Mouse (Mus musculus) forebrain, embryonic 15.5 days (tissue): ENCODE results near the gene Fkbp10. TPM values are rescaled to one million over a fixed set of nuclear protein-coding genes. Genes with fewer than 3 reads are reported as not detected.

ENCODE experiments used
- ATAC-seq: fragments of 200-750 bp; cut with Nextera tagmentation; replicated peaks from 2 replicates; pipeline ENCODE4 v1.8.0; 2017; ENCODE audit warnings: mild to moderate bottlenecking, moderate TSS enrichment, moderate library complexity
- H3K27ac ChIP-seq: fragments of 300-500 bp; sonication (generic); replicated peaks from 2 replicates; pipeline ENCODE4 v1.5.1; 2015; ENCODE audit warnings: mild to moderate bottlenecking, inconsistent platforms
- H3K27me3 ChIP-seq: fragments of 300-500 bp; sonication (generic); 2 replicates; pipeline ENCODE4 v1.6.1; 2015; ENCODE audit warnings: inconsistent platforms
- H3K36me3 ChIP-seq: fragments of 300-500 bp; sonication (generic); 2 replicates; pipeline ENCODE4 v1.6.1; 2015; ENCODE audit warnings: mild to moderate bottlenecking, inconsistent platforms
- H3K4me1 ChIP-seq: fragments of 300-500 bp; sonication (generic); 2 replicates; pipeline ENCODE4 v1.6.1; 2015; ENCODE audit warnings: inconsistent platforms
- H3K4me2 ChIP-seq: fragments of 300-500 bp; sonication (generic); replicated peaks from 2 replicates; pipeline ENCODE4 v1.6.1; 2015; ENCODE audit warnings: mild to moderate bottlenecking, inconsistent platforms
- H3K4me3 ChIP-seq: fragments of 300-500 bp; sonication (generic); 2 replicates; pipeline ENCODE4 v1.5.1; 2015; ENCODE audit warnings: mild to moderate bottlenecking, inconsistent platforms
- H3K9ac ChIP-seq: fragments of 300-500 bp; sonication (generic); replicated peaks from 2 replicates; pipeline ENCODE4 v1.6.1; 2015; ENCODE audit warnings: mild to moderate bottlenecking, inconsistent platforms
- H3K9me3 ChIP-seq: fragments of 300-500 bp; sonication (generic); 2 replicates; pipeline ENCODE4 v1.6.1; 2016; ENCODE audit warnings: inconsistent platforms
- WGBS: fragments of 180-500 bp; shearing (Covaris S2); methylation state at CpG from one replicate; pipeline ENCODE4 v1.1.7; 2015; ENCODE audit warnings: mixed read lengths; 5-methylcytosine and 5-hydroxymethylcytosine counted together
- polyA plus RNA-seq: library from polyadenylated mRNA; unstranded; fragments of >200 nt; fragmentation: Nextera tagmentation; extraction: Ambion mirVana; gene quantifications from 2 replicates; pipeline ENCODE4 v1.2.1, GENCODE M21; 2015

The Fkbp10 gene
- polyA plus RNA-seq, 1 experiment from 2014 or later: 17.3 TPM

GRCm38 (mm10) chr11:100386586-100386985, 28.9 kb upstream of the Fkbp10 start:
- no peak for ATAC-seq
- H3K27me3 ChIP-seq: no peaks in the 10 kb centered on the region
- H3K9me3 ChIP-seq: no peaks in the 10 kb centered on the region
- no peak overlapping the region for H3K4me2 ChIP-seq
- H3K4me3 ChIP-seq: no peak overlapping the region
- peaks cover 5% of the 10 kb centered on the region for H3K4me1 ChIP-seq
- H3K36me3 ChIP-seq: peaks cover 33% of the 10 kb centered on the region
- 51% methylated on average over 5 of the region's 5 CpGs for WGBS
- no peak overlapping the region for H3K27ac ChIP-seq
- no peak overlapping the region for H3K9ac ChIP-seq

- ATAC-seq: no peak
- H3K9me3 ChIP-seq: no peaks in the 10 kb centered on the region
- H3K4me1 ChIP-seq: peaks cover 5% of the 10 kb centered on the region
- H3K27ac ChIP-seq: no peak overlapping the region
- no peak overlapping the region for H3K9ac ChIP-seq
- H3K27me3 ChIP-seq: no peaks in the 10 kb centered on the region
- no peak overlapping the region for H3K4me2 ChIP-seq
- WGBS: 88% methylated on average over 6 of the region's 6 CpGs
- no peak overlapping the region for H3K4me3 ChIP-seq
- peaks cover 29% of the 10 kb centered on the region for H3K36me3 ChIP-seq
Observed at GRCm38 (mm10) chr11:100387111-100387510, 28.4 kb upstream of the Fkbp10 start.

DNA sequence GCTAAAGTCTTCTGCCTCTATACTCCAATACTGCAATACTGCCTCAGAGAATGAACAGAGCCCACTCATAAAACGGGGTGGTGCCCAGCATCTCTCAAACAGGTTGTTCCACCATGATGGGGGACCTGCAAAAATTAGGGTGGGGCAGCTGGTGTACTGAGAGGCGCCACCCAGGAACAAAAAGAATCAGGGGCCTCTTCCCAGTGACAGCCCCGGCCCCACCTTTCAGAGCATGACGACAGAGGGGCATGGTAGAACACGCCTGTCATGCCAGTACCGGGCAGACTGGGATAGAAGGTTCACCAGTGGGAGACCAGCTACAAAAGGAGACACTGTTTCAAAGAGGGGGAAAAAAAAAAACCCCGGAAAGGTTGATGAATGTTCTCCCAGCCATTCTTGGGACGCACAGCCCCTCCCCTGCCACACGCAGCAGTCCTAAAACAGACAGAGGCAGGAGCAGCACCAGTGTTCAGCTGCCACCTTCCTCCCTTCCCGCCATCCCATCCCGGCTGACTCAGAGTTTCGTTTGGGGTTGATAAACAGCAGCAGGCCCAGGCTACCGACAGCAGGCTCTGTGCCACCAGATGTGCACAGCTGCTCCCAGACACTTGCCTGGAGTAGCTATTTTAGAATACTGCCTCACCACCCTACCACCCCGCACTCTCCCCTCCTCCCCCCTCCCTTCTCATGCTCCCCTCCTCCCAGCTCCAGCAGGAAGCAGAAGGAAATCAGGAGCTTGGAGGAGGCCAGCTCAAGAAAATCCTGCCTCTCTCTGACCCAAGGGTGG, 27.7 kb upstream of the Fkbp10 start:
- Histone ChIP-seq H3K27me3 (no peaks in the 10 kb centered on the region), H3K4me2 (no peak overlapping the region), H3K4me3 (no peak overlapping the region), H3K36me3 (peaks cover 25% of the 10 kb centered on the region; the same call in 1 of the 2 replicates), H3K9ac (no peak overlapping the region), H3K4me1 (peaks cover 5% of the 10 kb centered on the region), H3K9me3 (no peaks in the 10 kb centered on the region), H3K27ac (no peak overlapping the region)
- no peak for ATAC-seq
- 64% methylated on average over 14 of the region's 14 CpGs for WGBS

DNA sequence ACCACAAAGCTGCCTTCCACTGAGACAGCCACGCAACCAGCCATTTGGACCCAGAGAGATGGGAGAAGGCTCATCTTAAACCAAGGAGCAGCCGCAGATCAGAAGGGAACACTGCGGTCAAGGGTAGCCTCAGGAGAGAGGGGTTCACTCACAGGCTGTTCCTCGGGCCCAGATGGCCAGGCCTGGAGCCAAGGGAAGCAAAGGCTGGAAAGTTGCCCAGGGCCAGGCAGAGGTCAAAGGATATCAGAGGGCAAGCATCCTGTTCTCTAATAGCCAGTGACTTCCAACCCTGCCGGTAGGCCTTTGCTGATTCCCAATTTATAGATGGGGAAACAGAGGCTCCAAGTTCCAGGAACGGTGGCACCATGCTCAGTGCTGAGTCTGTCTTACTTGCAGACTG, 26.9 kb upstream of the Fkbp10 start:
- Histone ChIP-seq H3K27ac (no peak overlapping the region), H3K27me3 (no peaks in the 10 kb centered on the region), H3K4me1 (peaks cover 5% of the 10 kb centered on the region), H3K9ac (no peak overlapping the region), H3K4me3 (no peak overlapping the region), H3K36me3 (peaks cover 19% of the 10 kb centered on the region; the same call in 1 of the 2 replicates), H3K9me3 (no peaks in the 10 kb centered on the region), H3K4me2 (no peak overlapping the region)
- 82% methylated on average over 6 of the region's 6 CpGs for WGBS
- no peak for ATAC-seq

- Histone ChIP-seq H3K9me3 (no peaks in the 10 kb centered on the region), H3K27ac (no peak overlapping the region), H3K36me3 (0 out of 2 replicates have a peak, but pooled peaks cover 8% of the 10 kb centered on the region), H3K4me2 (no peak overlapping the region), H3K4me1 (peaks cover 9% of the 10 kb centered on the region), H3K9ac (no peak overlapping the region), H3K27me3 (peaks cover 3% of the 10 kb centered on the region; the same call in 1 of the 2 replicates), H3K4me3 (no peak overlapping the region)
- WGBS: 51% methylated on average over 8 of the region's 8 CpGs
- ATAC-seq: no peak
Observed at GRCm38 (mm10) chr11:100389931-100390445, 25.5 kb upstream of the Fkbp10 start.

DNA sequence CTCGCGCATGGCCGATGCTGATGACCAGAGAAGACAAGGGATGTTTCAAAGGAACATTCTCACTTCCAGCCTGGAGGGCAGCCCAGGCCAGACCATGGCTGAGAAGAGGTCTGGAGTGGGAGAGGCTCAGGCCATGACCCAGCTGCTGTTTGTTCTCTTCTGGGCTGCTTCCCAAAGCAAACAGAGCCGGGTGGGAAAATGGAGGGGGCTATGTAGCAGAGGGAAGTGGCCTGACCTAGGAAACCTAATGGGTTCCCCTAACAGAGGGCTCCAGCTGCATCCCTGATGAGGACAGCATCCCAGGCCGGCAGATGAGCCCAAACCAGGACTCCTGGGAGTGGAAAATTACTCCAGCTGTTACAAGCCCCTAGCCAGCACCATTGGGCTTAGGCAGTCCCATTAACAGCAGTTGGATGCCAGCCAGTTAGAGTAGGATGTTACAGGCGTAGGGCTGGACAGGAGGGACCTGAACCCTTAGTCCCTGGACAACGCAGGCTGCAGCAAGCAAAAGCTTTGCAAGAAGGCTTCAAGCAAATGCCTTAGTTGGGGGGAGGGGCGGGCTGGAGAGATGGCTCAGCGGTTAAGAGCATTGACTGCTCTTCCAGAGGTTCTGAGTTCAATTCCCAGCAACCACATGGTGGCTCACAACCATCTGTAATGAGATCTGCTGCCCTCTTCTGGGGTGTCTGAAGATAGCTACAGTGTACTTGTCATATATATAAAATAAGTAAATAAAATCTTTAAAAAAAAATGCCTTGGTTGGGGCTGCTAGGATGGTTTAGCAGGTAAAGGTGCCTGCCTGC, 24.2 kb upstream of the Fkbp10 start:
- no peak overlapping the region for H3K4me2 ChIP-seq
- peaks cover 9% of the 10 kb centered on the region; the same call in 1 of the 2 replicates for H3K27me3 ChIP-seq
- H3K36me3 ChIP-seq: no peaks in the 10 kb centered on the region
- no peak; the same call in 1 of the 2 replicates for ATAC-seq
- H3K9ac ChIP-seq: no peak overlapping the region
- H3K9me3 ChIP-seq: no peaks in the 10 kb centered on the region
- WGBS: 71% methylated on average over 9 of the region's 9 CpGs
- H3K4me3 ChIP-seq: no peak overlapping the region
- peaks cover 22% of the 10 kb centered on the region for H3K4me1 ChIP-seq
- no peak overlapping the region for H3K27ac ChIP-seq

DNA sequence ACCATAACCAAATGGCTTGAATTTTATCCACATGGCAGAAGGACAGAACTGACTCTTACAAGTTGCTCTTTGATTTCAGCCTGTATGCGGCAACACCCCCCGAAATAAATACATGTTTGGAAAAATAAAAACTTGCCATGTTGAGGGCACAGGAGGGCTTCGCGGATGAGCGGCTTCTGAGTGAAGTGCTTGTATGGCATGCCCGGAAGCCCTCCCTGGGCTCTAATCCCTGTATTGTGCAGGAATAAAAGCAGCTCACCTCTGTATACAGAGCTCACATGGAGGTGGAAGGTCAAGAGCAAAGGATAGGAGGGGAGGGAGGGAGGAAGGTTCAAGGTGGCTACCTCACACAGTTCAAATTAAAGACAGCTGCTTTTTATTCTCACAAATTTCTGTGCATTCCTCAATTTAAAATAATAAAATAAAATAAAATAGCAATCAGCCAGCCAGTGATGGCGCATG, 23.6 kb upstream of the Fkbp10 start:
- Histone ChIP-seq H3K36me3 (no peaks in the 10 kb centered on the region), H3K9ac (no peak overlapping the region), H3K27ac (no peak overlapping the region), H3K9me3 (no peaks in the 10 kb centered on the region), H3K4me3 (no peak overlapping the region), H3K4me2 (no peak overlapping the region), H3K27me3 (peaks cover 15% of the 10 kb centered on the region; the same call in 1 of the 2 replicates), H3K4me1 (peaks cover 28% of the 10 kb centered on the region)
- no peak for ATAC-seq
- 53% methylated on average over 7 of the region's 7 CpGs for WGBS

GRCm38 (mm10) chr11:100392958-100393357, 22.5 kb upstream of the Fkbp10 start:
- H3K36me3 ChIP-seq: no peaks in the 10 kb centered on the region
- ATAC-seq: no peak
- no peak overlapping the region for H3K9ac ChIP-seq
- H3K4me2 ChIP-seq: no peak overlapping the region
- H3K4me1 ChIP-seq: peaks cover 33% of the 10 kb centered on the region
- 83% methylated on average over 5 of the region's 5 CpGs for WGBS
- H3K27ac ChIP-seq: no peak overlapping the region
- H3K4me3 ChIP-seq: no peak overlapping the region
- H3K27me3 ChIP-seq: peaks cover 16% of the 10 kb centered on the region; the same call in 1 of the 2 replicates
- no peaks in the 10 kb centered on the region for H3K9me3 ChIP-seq

GRCm38 (mm10) chr11:100393733-100394132, 21.8 kb upstream of the Fkbp10 start:
- no peak overlapping the region for H3K9ac ChIP-seq
- no peak overlapping the region for H3K27ac ChIP-seq
- WGBS: 81% methylated on average over 7 of the region's 7 CpGs
- ATAC-seq: no peak
- no peak overlapping the region for H3K4me2 ChIP-seq
- H3K9me3 ChIP-seq: no peaks in the 10 kb centered on the region
- H3K27me3 ChIP-seq: peaks cover 16% of the 10 kb centered on the region; the same call in 1 of the 2 replicates
- no peaks in the 10 kb centered on the region for H3K36me3 ChIP-seq
- no peak overlapping the region for H3K4me3 ChIP-seq
- peaks cover 31% of the 10 kb centered on the region for H3K4me1 ChIP-seq

DNA sequence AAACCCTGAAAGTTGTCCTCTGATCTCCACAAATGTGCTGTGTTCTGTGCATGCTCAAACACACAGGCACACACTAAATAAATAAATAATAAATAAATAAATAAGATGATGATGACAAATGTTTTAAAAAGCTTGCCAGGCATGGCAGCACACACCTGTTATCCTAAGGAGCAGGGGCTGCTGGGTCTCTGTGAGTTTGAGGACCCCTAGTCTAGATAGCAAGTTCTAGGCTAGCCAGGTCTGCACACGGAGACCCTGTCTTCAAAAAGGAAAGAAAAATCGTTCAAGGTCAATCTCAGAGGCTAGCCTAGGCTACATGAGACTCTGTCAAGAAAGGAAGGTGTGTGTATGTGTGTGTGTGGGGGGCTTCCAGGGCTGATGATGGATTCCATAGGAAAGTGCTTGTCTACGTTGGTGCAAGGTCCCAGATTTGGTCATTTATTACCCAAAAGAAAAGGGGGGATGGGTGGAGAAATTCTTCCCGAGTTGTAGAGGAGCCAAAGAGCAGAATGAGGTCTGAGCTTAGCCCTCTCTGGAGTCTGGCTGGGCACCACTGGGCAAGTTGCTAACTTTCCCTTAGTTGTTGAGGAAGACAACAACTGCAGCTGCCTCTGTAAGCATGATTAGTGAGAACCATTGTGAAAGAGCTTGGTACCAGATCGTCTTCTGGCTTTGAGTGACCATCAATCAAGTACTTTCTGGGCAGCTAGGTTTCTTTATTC, 21.0 kb upstream of the Fkbp10 start:
- Histone ChIP-seq H3K27ac (no peak overlapping the region), H3K9ac (no peak overlapping the region), H3K36me3 (no peaks in the 10 kb centered on the region), H3K27me3 (peaks cover 16% of the 10 kb centered on the region; the same call in 1 of the 2 replicates), H3K4me3 (no peak overlapping the region), H3K4me1 (peaks cover 30% of the 10 kb centered on the region), H3K9me3 (no peaks in the 10 kb centered on the region), H3K4me2 (no peak overlapping the region; the same call in 1 of the 2 replicates)
- no peak for ATAC-seq
- WGBS: 72% methylated on average over 5 of the region's 5 CpGs

- Histone ChIP-seq H3K27ac (no peak overlapping the region), H3K36me3 (no peaks in the 10 kb centered on the region), H3K4me1 (peaks cover 30% of the 10 kb centered on the region), H3K4me2 (peak overlapping the region; percentile 66; the same call in 1 of the 2 replicates), H3K9me3 (no peaks in the 10 kb centered on the region), H3K9ac (no peak overlapping the region), H3K4me3 (peak overlapping the region; percentile 71), H3K27me3 (peaks cover 16% of the 10 kb centered on the region; the same call in 1 of the 2 replicates)
- WGBS: 38% methylated on average over 11 of the region's 11 CpGs
- ATAC-seq: no peak
Observed at GRCm38 (mm10) chr11:100395200-100395599, 20.3 kb upstream of the Fkbp10 start.
